Mouse (Mus musculus) olfactory bulb, adult 2 months (tissue): ENCODE measurements around the gene Fam118b. TPM values are rescaled to one million over a fixed set of nuclear protein-coding genes. Genes with fewer than 3 reads are reported as not detected.

Experiments used
- H3K27ac ChIP-seq: fragments of 200-500 bp; 2 replicates; pipeline ENCODE4 v1.5.1; 2012; ENCODE audit warnings: low read depth, low read length; ENCODE audit not compliant: insufficient read depth
- H3K4me1 ChIP-seq: fragments of 200-500 bp; 2 replicates; pipeline ENCODE4 v1.6.1; 2012; ENCODE audit warnings: low read length; ENCODE audit not compliant: control insufficient read depth, insufficient read depth
- H3K4me3 ChIP-seq: fragments of 200-500 bp; 2 replicates; pipeline ENCODE4 v1.5.1; 2012; ENCODE audit warnings: mild to moderate bottlenecking, low read depth, low read length, moderate library complexity; ENCODE audit not compliant: insufficient read depth
- CTCF ChIP-seq: fragments of 200-500 bp; IDR thresholded peaks from 2 replicates; pipeline ENCODE4 v1.5.1; 2012; ENCODE audit warnings: low read depth, mild to moderate bottlenecking, low read length, moderate library complexity; ENCODE audit not compliant: insufficient read depth
- POLR2A ChIP-seq: fragments of 200-500 bp; IDR thresholded peaks from 2 replicates; pipeline ENCODE4 v1.6.1; 2012; ENCODE audit warnings: mild to moderate bottlenecking, low read depth, low read length, moderate library complexity; ENCODE audit not compliant: insufficient read depth
- WGBS: fragments of 180-500 bp; shearing (Covaris S2); methylation state at CpG from one replicate; pipeline ENCODE4 v1.1.7; 2018; 5-methylcytosine and 5-hydroxymethylcytosine counted together
- polyA plus RNA-seq: library from polyadenylated mRNA; stranded (reverse); fragments of >200 nt; gene quantifications from 2 replicates; pipeline ENCODE4 v1.2.4, GENCODE M21; 2012; ENCODE audit warnings: low replicate concordance; ENCODE audit not compliant: missing spikeins, insufficient read depth, insufficient read length

Gene Fam118b
- polyA plus RNA-seq, 1 experiment, result not detected

GRCm38 (mm10) chr9:35170071-35170470, 97.5 kb downstream of the Fam118b start:
- H3K4me3 ChIP-seq, result no peak overlapping the region
- H3K4me1 ChIP-seq, result 0 out of 2 replicates have a peak, but pooled peaks cover under 1% of the 10 kb centered on the region
- WGBS, result 92% methylated on average over 7 of the region's 7 CpGs
- TF ChIP-seq CTCF (no peak), POLR2A (no peak)
- H3K27ac ChIP-seq, result no peak overlapping the region

Other genes starting within 250 kb of the Fam118b start
- gene St3gal4, start 148.5 kb downstream of the Fam118b start, polyA plus RNA-seq, result not detected in 2 replicates
- not detected in 2 replicates for gene Dcps, start 91.7 kb downstream of the Fam118b start, polyA plus RNA-seq
- gene Srpr, start 67.6 kb downstream of the Fam118b start, polyA plus RNA-seq, result not detected in 2 replicates
- not detected in 2 replicates for gene Tirap, start 67.5 kb downstream of the Fam118b start, polyA plus RNA-seq
- gene Foxred1, start 56.8 kb downstream of the Fam118b start, polyA plus RNA-seq, result not detected in 2 replicates
- gene Rpusd4, start 60 bp upstream of the Fam118b start, polyA plus RNA-seq, result not detected in 2 replicates
- not detected in 2 replicates for gene Cdon, start 153.3 kb upstream of the Fam118b start, polyA plus RNA-seq